Mouse (Mus musculus) gastrocnemius, adult 8-10 months (tissue): ENCODE data around the gene Kcnmb4. TPM values are rescaled to one million over a fixed set of nuclear protein-coding genes. Genes with fewer than 3 reads are reported as not detected.

Experiments
- DNase-seq, 2 experiments: peaks; one replicate each; pipeline ENCODE4 v3.0.0; 2022; ENCODE audit warnings: low spot score in 2 of 2
- total RNA-seq, 4 experiments: library from RNA; stranded (reverse); gene quantifications; 2 replicates each; pipeline ENCODE4 v1.2.4; 2022

Kcnmb4 gene
- total RNA-seq, 4 experiments from 2014 or later, result 0.21 to 0.22 TPM; not detected in 2

- DNase-seq, result no peak
Observed at GRCm38 (mm10) chr10:116452771-116453170, 20.9 kb downstream of the Kcnmb4 start.

- DNase-seq, result no peak
Observed at GRCm38 (mm10) chr10:116450621-116451020, 23.1 kb downstream of the Kcnmb4 start.

- no peak for DNase-seq
Observed at GRCm38 (mm10) chr10:116448166-116448565, 25.5 kb downstream of the Kcnmb4 start.

GRCm38 (mm10) chr10:116447176-116447575 is 26.5 kb downstream of the Kcnmb4 start:
- no peak for DNase-seq

- DNase-seq, result no peak
Observed at GRCm38 (mm10) chr10:116446040-116446439, 27.6 kb downstream of the Kcnmb4 start.

GRCm38 (mm10) chr10:116444826-116445225 is 28.9 kb downstream of the Kcnmb4 start:
- DNase-seq, result no peak

- DNase-seq, result no peak
Observed at GRCm38 (mm10) chr10:116444371-116444770, 29.3 kb downstream of the Kcnmb4 start.

- no peak for DNase-seq
Observed at GRCm38 (mm10) chr10:116440946-116441345, 32.7 kb downstream of the Kcnmb4 start.

- DNase-seq, result no peak
Observed at GRCm38 (mm10) chr10:116440088-116440487, 33.6 kb downstream of the Kcnmb4 start.

- DNase-seq, result no peak
Observed at GRCm38 (mm10) chr10:116435455-116435854, 38.2 kb downstream of the Kcnmb4 start.

GRCm38 (mm10) chr10:116432421-116432820 is 41.3 kb downstream of the Kcnmb4 start:
- DNase-seq, result no peak

GRCm38 (mm10) chr10:116428026-116428780 is 45.5 kb downstream of the Kcnmb4 start:
- DNase-seq, result no peak

- DNase-seq, result no peak
Observed at GRCm38 (mm10) chr10:116426176-116426575, 47.5 kb downstream of the Kcnmb4 start.

GRCm38 (mm10) chr10:116424921-116425320 is 48.8 kb downstream of the Kcnmb4 start:
- no peak for DNase-seq

GRCm38 (mm10) chr10:116422551-116422950 is 51.1 kb downstream of the Kcnmb4 start:
- DNase-seq, result no peak

GRCm38 (mm10) chr10:116420976-116421375 is 52.7 kb downstream of the Kcnmb4 start:
- DNase-seq, result no peak

- DNase-seq, result no peak
Observed at GRCm38 (mm10) chr10:116418121-116418726, 55.5 kb downstream of the Kcnmb4 start.

- DNase-seq, result no peak
Observed at GRCm38 (mm10) chr10:116416726-116417125, 57.0 kb downstream of the Kcnmb4 start.

GRCm38 (mm10) chr10:116416142-116416541 is 57.5 kb downstream of the Kcnmb4 start:
- DNase-seq, result no peak

- no peak for DNase-seq
Observed at GRCm38 (mm10) chr10:116410826-116411225, 62.9 kb downstream of the Kcnmb4 start.

GRCm38 (mm10) chr10:116407684-116408359 is 65.9 kb downstream of the Kcnmb4 start:
- no peak for DNase-seq

GRCm38 (mm10) chr10:116405011-116405410 is 68.7 kb downstream of the Kcnmb4 start:
- no peak for DNase-seq
